Mouse (Mus musculus): ENCODE results near the gene Birc7.

Gene Birc7

DNA sequence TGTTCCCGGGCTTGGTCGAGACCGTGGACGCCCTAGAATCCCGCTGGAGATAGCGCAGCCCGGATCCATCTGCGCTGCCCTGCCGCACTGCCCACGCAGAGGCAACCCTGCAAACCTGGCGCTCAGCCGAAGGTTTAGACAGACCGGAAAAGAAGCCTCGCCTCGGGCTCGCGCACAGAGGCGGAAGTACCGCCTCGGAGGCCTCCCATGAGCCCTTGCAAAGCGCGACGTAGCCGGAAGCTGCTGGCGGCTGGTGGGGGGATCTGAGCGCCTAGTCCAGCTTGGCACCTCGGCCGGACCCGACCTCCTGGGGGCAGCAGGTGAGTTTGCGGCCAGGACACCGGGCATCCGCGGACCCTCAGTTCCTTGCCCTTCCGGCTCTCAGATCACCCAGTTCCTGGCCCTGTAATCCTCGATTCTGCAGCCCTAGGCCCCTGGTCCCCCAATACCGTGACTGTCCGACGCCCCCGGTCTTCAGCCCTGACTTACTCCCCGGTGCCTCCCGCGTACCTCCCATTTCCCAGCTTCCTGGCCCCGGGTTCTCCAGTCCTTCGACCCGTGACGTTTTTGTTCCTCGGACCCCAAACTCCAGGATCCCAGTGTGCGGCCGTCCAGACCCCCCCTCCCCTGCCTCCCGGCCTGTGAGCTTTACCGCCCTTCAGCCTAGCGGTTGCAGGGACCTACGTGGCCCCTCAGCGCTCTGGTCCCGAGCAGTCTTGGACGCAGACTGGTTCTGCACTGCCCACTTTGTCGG is 38.4 kb downstream of the Birc7 start, which contains the start of gene Arfgap1:
Arfgap1 (plus strand) TSS at position 216 of the 754 bp plus-strand sequence.
- peak; percentile 86 to 93 for DNase-seq (ENCODE audit: low spot score in 2 of 2)

DNA sequence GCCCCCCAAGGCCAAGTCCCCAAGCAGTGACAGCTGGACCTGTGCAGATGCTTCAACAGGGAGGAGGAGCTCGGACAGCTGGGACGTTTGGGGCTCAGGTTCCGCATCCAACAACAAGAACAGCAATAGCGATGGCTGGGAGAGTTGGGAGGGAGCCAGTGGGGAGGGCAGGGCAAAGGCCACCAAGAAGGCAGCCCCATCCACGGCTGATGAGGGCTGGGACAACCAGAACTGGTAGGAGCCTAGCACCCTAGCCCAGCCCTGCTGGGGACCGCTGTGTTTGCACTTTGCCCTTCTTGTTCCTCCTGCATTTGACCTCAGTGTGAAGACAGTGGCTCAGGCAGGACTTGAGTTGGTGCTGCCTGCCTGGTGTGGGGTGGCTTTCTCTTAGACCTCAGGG is 52.3 kb downstream of the Birc7 start:
- DNase-seq (ENCODE audit: low spot score in 2 of 2), result peak in 1 of 2 experiments; percentile 57

Data from spleen, postnatal 4 days (tissue).